8 mouse cellular contexts compared by ENCODE assay signal in the genomic region with DNA sequence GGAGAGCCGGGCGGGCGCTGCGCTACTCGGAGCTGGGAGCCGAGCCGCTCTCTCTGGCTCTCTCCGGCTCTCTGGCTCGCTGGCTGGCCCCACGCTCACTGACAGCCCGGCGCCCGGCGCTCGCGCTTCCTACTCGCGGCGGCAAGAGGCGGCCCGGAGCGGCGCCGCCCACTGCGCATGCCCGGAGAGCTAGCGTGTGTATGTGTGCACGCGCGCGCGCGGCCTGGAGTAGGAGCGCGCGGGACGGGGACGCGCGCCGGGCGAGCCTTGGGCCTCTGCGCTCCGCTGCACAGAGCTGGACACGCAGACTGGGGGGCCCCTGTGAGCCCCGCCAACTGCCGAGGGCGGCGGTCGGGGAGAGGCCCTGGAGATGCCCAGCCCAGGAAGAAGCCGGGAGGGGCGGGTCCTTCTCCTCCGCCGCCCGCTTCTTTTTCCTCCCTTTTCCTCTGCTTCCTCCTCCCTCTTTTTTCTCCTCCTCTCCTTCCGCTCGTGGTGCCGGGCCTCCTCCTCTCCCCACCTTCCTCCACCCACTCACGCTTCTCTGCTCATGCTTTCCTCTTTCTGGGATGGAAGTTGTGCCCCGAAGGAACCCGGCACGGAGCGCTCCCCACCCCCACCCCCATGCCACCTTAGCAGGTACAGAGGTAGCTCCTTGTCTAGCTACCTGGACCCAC. TPM values are rescaled to one million over a fixed set of nuclear protein-coding genes. Genes with fewer than 3 reads are reported as not detected.
DNase-seq lines count a peak whose midpoint lies in the region; ATAC-seq lines count a peak whose summit lies in the region.

TSS of gene Prkca (minus strand) at position 140 of the 674 bp plus-strand sequence.

- intact Hi-C loops in gastrocnemius, postnatal 14 days (cut with DNase I; ENCODE audit: low total_unique reads): no loop called here

- DNase-seq in adipocyte (ENCODE audit: low spot score): peak; percentile 94
- peak; percentile 94 for DNase-seq in gastrocnemius, postnatal 14 days
- peak; percentile 76 to 94 for DNase-seq in left cerebral cortex, adult 9 months (ENCODE audit: low spot score in 2 of 2)
- DNase-seq in right cerebral cortex, adult 2 months (ENCODE audit: low spot score in 2 of 2): peak; percentile 93 to 96
- peak; percentile 73 for DNase-seq in urinary bladder, postnatal 10 days (ENCODE audit: low spot score)

- H3K36me3 ChIP-seq in megakaryocyte, embryonic 14.5 days (replicated peaks; ENCODE audit: low read length): peaks cover 30% of the 10 kb centered on the region

- H3K4me1 ChIP-seq in megakaryocyte, embryonic 14.5 days: peaks cover 43% of the 10 kb centered on the region

- peaks cover 17% of the 10 kb centered on the region for H3K27me3 ChIP-seq in megakaryocyte, embryonic 14.5 days (replicated peaks)

- H3K4me3 ChIP-seq in megakaryocyte, embryonic 14.5 days (replicated peaks): peak within 1 kb of the TSS; percentile 93

- H3K9me3 ChIP-seq in megakaryocyte, embryonic 14.5 days: no peaks in the 10 kb centered on the region

- ATAC-seq in common myeloid progenitor, adult 5-6 weeks (replicated peaks; ENCODE audit: low read depth, poor library complexity, severe bottlenecking): peak; percentile 75
- ATAC-seq in inflammation-experienced regulatory T-cells, adult 6 months: peak; percentile 65

RNA-seq across cellular contexts. Expression of gene Prkca, which starts in this region (rescaled TPM):
- 7.6 and 15.6 TPM in 2 replicates for total RNA-seq in common myeloid progenitor, adult 5-6 weeks (2017)
- 10 to 100 TPM; 41.4 to 42.5 TPM for total RNA-seq in gastrocnemius, postnatal 14 days (2021)
- polyA plus RNA-seq in inflammation-experienced regulatory T-cells, adult 6 months (2017; shearing (Covaris generic)): 10 to 100 TPM; 16.4 to 20.1 (median 16.8) TPM
- polyA plus RNA-seq in megakaryocyte, embryonic 14.5 days (2012; ENCODE audit: insufficient read depth, low replicate concordance): 35.7 and 36.2 TPM in 2 replicates

Comparison
In these comparisons a context has a peak if more than half of its experiments do, and no peak if none do; other contexts are left out.
1. Peak in every context shown above with its lines: DNase-seq, ATAC-seq and H3K4me3 ChIP-seq.